Mouse (Mus musculus) brown adipose tissue, adult 24 weeks (tissue): ENCODE data around the gene Prp2. TPM values are rescaled to one million over a fixed set of nuclear protein-coding genes. Genes with fewer than 3 reads are reported as not detected.
"Not testable (repeated sequence)": the region's sequence is repeated elsewhere in the genome, so short reads cannot be mapped to it uniquely, and the experiment has no call there.

Experiments
- H3K27ac ChIP-seq: fragments of 200-500 bp; replicated peaks from 2 replicates; pipeline ENCODE4 v1.5.1; 2012; ENCODE audit warnings: low read depth, mild to moderate bottlenecking, low read length
- H3K4me1 ChIP-seq: fragments of 200-500 bp; 2 replicates; pipeline ENCODE4 v1.6.1; 2012; ENCODE audit warnings: low read length, mixed read lengths; ENCODE audit not compliant: control insufficient read depth, insufficient read depth, insufficient read length
- H3K4me3 ChIP-seq: fragments of 200-500 bp; 2 replicates; pipeline ENCODE4 v1.5.1; 2012; ENCODE audit warnings: low read depth, mild to moderate bottlenecking, low read length, moderate library complexity; ENCODE audit not compliant: insufficient read depth
- polyA plus RNA-seq: library from polyadenylated mRNA; stranded (reverse); fragments of >200 nt; gene quantifications from 2 replicates; pipeline ENCODE4 v1.2.4, GENCODE M21; 2012; ENCODE audit not compliant: missing spikeins, insufficient read depth, insufficient read length

Gene Prp2
- polyA plus RNA-seq, result not detected in 2 replicates

- not testable (repeated sequence) for H3K4me1 ChIP-seq, H3K27ac ChIP-seq, H3K4me3 ChIP-seq
These were observed at the start of gene Prp2 for GRCm38 (mm10) chr6:132595613-132596012. Gene Prp2 (plus strand): TSS chr6:132595913.

GRCm38 (mm10) chr6:132569509-132569908 is 26.2 kb upstream of the Prp2 start, which contains the start of gene Prh1:
Gene Prh1 (plus strand): TSS chr6:132569809.
- H3K4me3 ChIP-seq, H3K4me1 ChIP-seq, H3K27ac ChIP-seq: not testable (repeated sequence)

- H3K4me1 ChIP-seq, result no peaks in the 10 kb centered on the region
- H3K27ac ChIP-seq, result no peak overlapping the region
- H3K4me3 ChIP-seq, result no peak overlapping the region
These were observed 53.7 kb downstream of the Prp2 start for GRCm38 (mm10) chr6:132649399-132649798.

Other genes with a start within 250 kb of the Prp2 start
- not detected in 2 replicates for gene Gm8882, start 231.8 kb upstream of the Prp2 start, polyA plus RNA-seq
- gene Prh1, start 26.1 kb upstream of the Prp2 start, polyA plus RNA-seq, result not detected in 2 replicates
- gene A630073D07Rik, start 55.6 kb downstream of the Prp2 start, polyA plus RNA-seq, result not detected in 2 replicates
- gene Tas2r120, start 61.0 kb downstream of the Prp2 start, polyA plus RNA-seq, result not detected in 2 replicates
- gene Tas2r121, start 105.1 kb downstream of the Prp2 start, polyA plus RNA-seq, result not detected in 2 replicates
- not detected in 2 replicates for gene Tas2r122, start 116.0 kb downstream of the Prp2 start, polyA plus RNA-seq
- not detected in 2 replicates for gene Tas2r115, start 142.1 kb downstream of the Prp2 start, polyA plus RNA-seq
- not detected in 2 replicates for gene Tas2r124, start 158.8 kb downstream of the Prp2 start, polyA plus RNA-seq
- not detected in 2 replicates for gene Tas2r102, start 166.2 kb downstream of the Prp2 start, polyA plus RNA-seq
- gene Tas2r136, start 182.2 kb downstream of the Prp2 start, polyA plus RNA-seq, result not detected in 2 replicates
- not detected in 2 replicates for gene Tas2r117, start 206.9 kb downstream of the Prp2 start, polyA plus RNA-seq